Mouse (Mus musculus) hindbrain, embryonic 11.5 days (tissue): Measurements from ENCODE around the gene Omt2a. TPM values are rescaled to one million over a fixed set of nuclear protein-coding genes. Genes with fewer than 3 reads are reported as not detected.
"Not testable (repeated sequence)": the region's sequence is repeated elsewhere in the genome, so short reads cannot be mapped to it uniquely, and the experiment has no call there.

Source experiments
- ATAC-seq: fragments of 200-750 bp; cut with Nextera tagmentation; 2 replicates; pipeline ENCODE4 v1.8.0; 2017; ENCODE audit warnings: mild to moderate bottlenecking, moderate TSS enrichment, moderate library complexity; ENCODE audit not compliant: low FRiP score
- DNase-seq: peaks from one replicate; pipeline ENCODE4 v3.0.0-alpha.2; 2015; ENCODE audit warnings: low spot score
- H3K27ac ChIP-seq: fragments of 300-500 bp; sonication (generic); 2 replicates; pipeline ENCODE4 v1.5.1; 2014; ENCODE audit warnings: mild to moderate bottlenecking, low read depth, low read length
- H3K27me3 ChIP-seq: fragments of 300-500 bp; sonication (generic); 2 replicates; pipeline ENCODE4 v1.6.1; 2014; ENCODE audit warnings: mild to moderate bottlenecking, low read length, moderate library complexity, mixed read lengths; ENCODE audit not compliant: control insufficient read depth, insufficient read depth
- H3K36me3 ChIP-seq: fragments of 300-500 bp; sonication (generic); 2 replicates; pipeline ENCODE4 v1.6.1; 2014; ENCODE audit warnings: mild to moderate bottlenecking, low read length, moderate library complexity, mixed read lengths; ENCODE audit not compliant: control insufficient read depth, insufficient read depth
- H3K4me1 ChIP-seq: fragments of 300-500 bp; sonication (generic); replicated peaks from 2 replicates; pipeline ENCODE4 v1.6.1; 2014; ENCODE audit warnings: low read length, mixed read lengths; ENCODE audit not compliant: control insufficient read depth, insufficient read depth
- H3K4me2 ChIP-seq: fragments of 300-500 bp; sonication (generic); replicated peaks from 2 replicates; pipeline ENCODE4 v1.6.1; 2014; ENCODE audit warnings: mild to moderate bottlenecking, low read depth, low read length
- H3K4me3 ChIP-seq: fragments of 300-500 bp; sonication (generic); 2 replicates; pipeline ENCODE4 v1.5.1; 2014; ENCODE audit warnings: low read depth, low read length
- H3K9ac ChIP-seq: fragments of 300-500 bp; sonication (generic); 2 replicates; pipeline ENCODE4 v1.6.1; 2014; ENCODE audit warnings: low read depth, low read length
- H3K9me3 ChIP-seq: fragments of 300-500 bp; sonication (generic); 2 replicates; pipeline ENCODE4 v1.6.1; 2016; ENCODE audit warnings: low read length; ENCODE audit not compliant: control insufficient read depth
- WGBS: fragments of 180-500 bp; shearing (Covaris S2); extraction: QIAGEN DNeasy Blood & Tissue Kit; methylation state at CpG from one replicate; pipeline ENCODE4 v1.1.7; 2014; 5-methylcytosine and 5-hydroxymethylcytosine counted together
- polyA plus RNA-seq: library from polyadenylated mRNA; unstranded; fragments of >200 nt; fragmentation: Nextera tagmentation; extraction: Ambion mirVana; gene quantifications from 2 replicates; pipeline ENCODE4 v1.2.1, GENCODE M21; 2014

Gene Omt2a
- polyA plus RNA-seq, 1 experiment from 2014 or later, result not detected

DNA sequence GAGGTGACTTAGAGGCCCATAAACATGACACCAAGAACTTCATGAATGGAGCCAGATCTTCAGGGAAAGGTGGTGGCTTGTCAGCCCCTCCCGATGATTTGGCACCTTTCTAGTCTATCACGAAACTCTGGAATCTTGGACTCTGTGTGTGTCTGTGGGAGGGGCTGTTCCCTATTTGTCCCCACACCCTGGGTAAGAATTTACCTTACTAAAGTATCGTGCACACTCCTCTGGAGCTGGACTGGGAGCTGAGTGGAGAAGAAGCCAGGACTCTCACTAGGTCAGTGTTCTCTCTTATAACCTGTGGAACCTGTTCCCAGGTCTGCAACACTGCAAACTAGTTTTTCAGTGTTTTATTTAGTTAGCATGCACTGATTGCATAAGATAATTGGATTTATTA is 24.9 kb downstream of the Omt2a start, which contains the start of gene Gm10639:
Gene Gm10639, plus strand, starts transcription at position 201 of the 400 bp plus-strand sequence.
- DNase-seq, H3K27me3 ChIP-seq, H3K9me3 ChIP-seq, H3K4me2 ChIP-seq, H3K4me3 ChIP-seq, H3K9ac ChIP-seq, ATAC-seq, H3K4me1 ChIP-seq, H3K36me3 ChIP-seq, H3K27ac ChIP-seq: not testable (repeated sequence)
- WGBS, result 78% methylated on average over 3 of the region's 3 CpGs

- H3K9me3 ChIP-seq, H3K27ac ChIP-seq, H3K4me3 ChIP-seq, H3K4me1 ChIP-seq, DNase-seq, H3K9ac ChIP-seq, H3K4me2 ChIP-seq, H3K27me3 ChIP-seq, ATAC-seq, H3K36me3 ChIP-seq: not testable (repeated sequence)
- WGBS, result 89% methylated on average over 1 of the region's 1 CpGs
These were observed 25.5 kb downstream of the Omt2a start for GRCm38 (mm10) chr9:78289063-78289462.

DNA sequence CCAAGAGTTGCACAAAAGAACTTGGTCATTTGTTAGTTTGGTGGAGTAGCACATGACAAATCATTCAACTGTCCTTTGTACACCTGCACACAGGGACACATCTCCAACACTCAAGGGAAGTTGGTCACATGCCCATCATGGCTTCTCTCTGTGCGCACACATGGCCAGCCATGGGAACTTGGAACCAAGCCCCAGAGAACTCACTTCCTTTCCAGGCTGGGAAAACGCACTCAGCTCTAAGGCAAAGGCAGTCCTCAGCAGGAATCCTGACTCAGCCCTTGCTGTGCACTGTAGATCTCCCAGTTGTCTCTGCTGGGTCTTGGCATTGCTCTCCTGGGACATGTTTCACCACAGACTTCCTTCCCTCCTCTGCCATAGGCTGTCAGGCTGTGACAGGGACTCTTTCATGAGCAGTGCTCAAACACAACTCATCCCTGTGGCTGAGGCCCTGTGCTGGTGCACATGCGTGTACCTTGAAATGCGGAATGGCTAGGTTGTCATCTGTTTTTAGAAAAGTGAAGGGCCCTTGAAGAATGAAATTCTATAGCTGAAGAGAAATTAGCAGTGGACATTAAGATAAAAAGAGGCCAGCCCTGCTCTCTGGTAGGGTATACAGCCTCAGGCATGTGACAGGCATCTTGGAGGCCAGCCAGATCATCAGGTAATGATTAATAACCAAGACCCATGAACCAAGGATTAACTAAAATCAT is 32.4 kb downstream of the Omt2a start:
- H3K4me2 ChIP-seq, result not testable (repeated sequence)
- WGBS, result 81% methylated on average over 4 of the region's 4 CpGs

DNA sequence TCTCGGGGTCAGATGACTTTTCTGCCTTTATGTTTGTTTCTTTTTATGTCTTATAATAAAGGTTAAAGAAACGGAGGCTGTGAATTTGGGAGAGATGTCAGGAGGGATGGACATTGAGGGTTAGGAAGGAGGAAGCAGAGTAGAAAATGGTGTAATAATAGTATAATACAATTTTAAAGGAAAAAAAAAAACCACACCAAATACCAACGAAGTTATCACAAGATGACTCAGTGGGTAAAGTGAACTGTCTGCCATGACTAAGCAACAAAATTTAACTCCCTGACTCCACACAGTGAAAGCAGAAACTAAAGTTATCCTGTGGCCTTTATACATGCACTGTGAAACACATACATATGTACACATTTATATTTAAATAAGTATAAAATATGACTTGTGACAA is 43.7 kb downstream of the Omt2a start:
- H3K4me3 ChIP-seq, ATAC-seq: not testable (repeated sequence)
- 83% methylated on average over 3 of the region's 3 CpGs for WGBS

More for the DNA sequence above, 32.4 kb downstream of the Omt2a start:
- DNase-seq, H3K36me3 ChIP-seq, H3K4me1 ChIP-seq, H3K9me3 ChIP-seq, ATAC-seq, H3K9ac ChIP-seq, H3K27me3 ChIP-seq, H3K4me3 ChIP-seq, H3K27ac ChIP-seq: not testable (repeated sequence)

More for the DNA sequence above, 43.7 kb downstream of the Omt2a start:
- not testable (repeated sequence) for H3K4me2 ChIP-seq, H3K9me3 ChIP-seq, DNase-seq, H3K27ac ChIP-seq, H3K27me3 ChIP-seq, H3K9ac ChIP-seq, H3K36me3 ChIP-seq, H3K4me1 ChIP-seq

Other genes with a start within 250 kb of the Omt2a start
- gene Fbxo9, start 205.7 kb downstream of the Omt2a start, polyA plus RNA-seq, result 35.5 and 36.9 TPM in 2 replicates
- gene Ick, start 205.6 kb downstream of the Omt2a start, polyA plus RNA-seq, result 36.4 and 39.3 TPM in 2 replicates
- 44.0 and 46.4 TPM in 2 replicates for gene Gsta4, start 132.0 kb downstream of the Omt2a start, polyA plus RNA-seq
- gene Gsta1, start 84.1 kb downstream of the Omt2a start, polyA plus RNA-seq, result not detected in 2 replicates
- gene Gm3776, start 57.7 kb downstream of the Omt2a start, polyA plus RNA-seq, result not detected in 2 replicates
- not detected in 2 replicates for gene Gm10639, start 24.9 kb downstream of the Omt2a start, polyA plus RNA-seq
- gene Omt2b, start 12.8 kb upstream of the Omt2a start, polyA plus RNA-seq, result not detected in 2 replicates
- not detected in 2 replicates for gene Gsta2, start 41.0 kb upstream of the Omt2a start, polyA plus RNA-seq
- 0.35 and 0.79 TPM in 2 replicates for gene Dppa5a, start 53.4 kb upstream of the Omt2a start, polyA plus RNA-seq
- 2.9 and 3.3 TPM in 2 replicates for gene Ooep, start 63.9 kb upstream of the Omt2a start, polyA plus RNA-seq
- gene Ddx43, start 81.0 kb upstream of the Omt2a start, polyA plus RNA-seq, result 0.14 and 0.40 TPM in 2 replicates
- gene Cgas, start 128.4 kb upstream of the Omt2a start, polyA plus RNA-seq, result 0.35 and 0.79 TPM in 2 replicates
- gene Mto1, start 133.4 kb upstream of the Omt2a start, polyA plus RNA-seq, result 26.1 and 26.7 TPM in 2 replicates
- 0.28 and 0.48 TPM in 2 replicates for gene Gm17324, start 134.0 kb upstream of the Omt2a start, polyA plus RNA-seq
- gene Eef1a1, start 174.4 kb upstream of the Omt2a start, polyA plus RNA-seq, result 4,691 and 4,742 TPM in 2 replicates